Mouse (Mus musculus) kidney, embryonic 16.5 days (tissue): ENCODE results near the gene Mark2. TPM values are rescaled to one million over a fixed set of nuclear protein-coding genes. Genes with fewer than 3 reads are reported as not detected.

Experiments used
- ATAC-seq: fragments of 200-750 bp; cut with Nextera tagmentation; 2 replicates; pipeline ENCODE4 v1.8.0; 2017; ENCODE audit warnings: moderate TSS enrichment; ENCODE audit not compliant: low FRiP score, low TSS enrichment
- H3K27ac ChIP-seq: fragments of 300-500 bp; sonication (generic); 2 replicates; pipeline ENCODE4 v1.5.1; 2014; ENCODE audit warnings: low read length
- H3K27me3 ChIP-seq: fragments of 300-500 bp; sonication (generic); 2 replicates; pipeline ENCODE4 v1.6.1; 2014; ENCODE audit warnings: low read length, control low read depth, mixed read lengths; ENCODE audit not compliant: insufficient read depth
- H3K36me3 ChIP-seq: fragments of 300-500 bp; sonication (generic); 2 replicates; pipeline ENCODE4 v1.6.1; 2014; ENCODE audit warnings: low read length, control low read depth, mixed read lengths; ENCODE audit not compliant: insufficient read depth
- H3K4me1 ChIP-seq: fragments of 300-500 bp; sonication (generic); 2 replicates; pipeline ENCODE4 v1.6.1; 2014; ENCODE audit warnings: low read length, control low read depth, mixed read lengths; ENCODE audit not compliant: insufficient read depth
- H3K4me2 ChIP-seq: fragments of 300-500 bp; sonication (generic); replicated peaks from 2 replicates; pipeline ENCODE4 v1.6.1; 2014; ENCODE audit warnings: low read depth, low read length
- H3K4me3 ChIP-seq: fragments of 300-500 bp; sonication (generic); 2 replicates; pipeline ENCODE4 v1.5.1; 2014; ENCODE audit warnings: mild to moderate bottlenecking, low read length
- H3K9ac ChIP-seq: fragments of 300-500 bp; sonication (generic); replicated peaks from 2 replicates; pipeline ENCODE4 v1.6.1; 2014; ENCODE audit warnings: low read length
- H3K9me3 ChIP-seq: fragments of 300-500 bp; sonication (generic); 2 replicates; pipeline ENCODE4 v1.6.1; 2016; ENCODE audit warnings: low read length, control low read depth
- WGBS: fragments of 180-500 bp; shearing (Covaris S2); extraction: QIAGEN DNeasy Blood & Tissue Kit; methylation state at CpG from one replicate; pipeline ENCODE4 v1.1.7; 2014; 5-methylcytosine and 5-hydroxymethylcytosine counted together
- polyA plus RNA-seq: library from polyadenylated mRNA; unstranded; fragments of >200 nt; fragmentation: Nextera tagmentation; extraction: Ambion mirVana; gene quantifications from 2 replicates; pipeline ENCODE4 v1.2.1, GENCODE M21; 2015

Mark2 gene
- polyA plus RNA-seq, 1 experiment from 2014 or later: 40.6 TPM

GRCm38 (mm10) chr19:7337781-7338342 lies 3.8 kb downstream of the Mark2 start:
- ATAC-seq: no peak
- no peaks in the 10 kb centered on the region for H3K9me3 ChIP-seq
- H3K27me3 ChIP-seq: no peaks in the 10 kb centered on the region
- H3K4me1 ChIP-seq: peaks cover 60% of the 10 kb centered on the region
- H3K27ac ChIP-seq: no peak overlapping the region
- H3K9ac ChIP-seq: peak overlapping the region; percentile 26; the same call in 1 of the 2 replicates
- WGBS: 90% methylated on average over 2 of the region's 2 CpGs
- no peak overlapping the region for H3K4me2 ChIP-seq
- H3K36me3 ChIP-seq: no peaks in the 10 kb centered on the region
- H3K4me3 ChIP-seq: no peak overlapping the region

GRCm38 (mm10) chr19:7335656-7336055 lies 6.0 kb downstream of the Mark2 start:
- Histone ChIP-seq H3K27me3 (no peaks in the 10 kb centered on the region), H3K9me3 (no peaks in the 10 kb centered on the region), H3K9ac (no peak overlapping the region), H3K4me1 (peaks cover 57% of the 10 kb centered on the region), H3K4me2 (no peak overlapping the region), H3K4me3 (no peak overlapping the region), H3K36me3 (no peaks in the 10 kb centered on the region), H3K27ac (no peak overlapping the region)
- 75% methylated on average over 4 of the region's 4 CpGs for WGBS
- ATAC-seq: no peak

- Histone ChIP-seq H3K27me3 (no peaks in the 10 kb centered on the region), H3K4me3 (no peak overlapping the region), H3K4me2 (no peak overlapping the region), H3K36me3 (no peaks in the 10 kb centered on the region), H3K27ac (peak overlapping the region; percentile 76), H3K9ac (no peak overlapping the region), H3K4me1 (peaks cover 42% of the 10 kb centered on the region), H3K9me3 (no peaks in the 10 kb centered on the region)
- peak; percentile 87 for ATAC-seq
- WGBS: 26% methylated on average over 2 of the region's 2 CpGs
Observed at GRCm38 (mm10) chr19:7334049-7334448, 7.6 kb downstream of the Mark2 start.

- no peak overlapping the region for H3K4me2 ChIP-seq
- H3K9me3 ChIP-seq: no peaks in the 10 kb centered on the region
- ATAC-seq: no peak
- no peak overlapping the region for H3K4me3 ChIP-seq
- 79% methylated on average over 3 of the region's 3 CpGs for WGBS
- H3K36me3 ChIP-seq: no peaks in the 10 kb centered on the region
- H3K9ac ChIP-seq: no peak overlapping the region
- H3K27me3 ChIP-seq: no peaks in the 10 kb centered on the region
- no peak overlapping the region for H3K27ac ChIP-seq
- peaks cover 10% of the 10 kb centered on the region for H3K4me1 ChIP-seq
Observed at GRCm38 (mm10) chr19:7321391-7321790, 20.3 kb downstream of the Mark2 start.

GRCm38 (mm10) chr19:7320181-7320580 lies 21.5 kb downstream of the Mark2 start:
- H3K27ac ChIP-seq: peak overlapping the region; percentile 3; the same call in 1 of the 2 replicates
- no peaks in the 10 kb centered on the region for H3K9me3 ChIP-seq
- H3K27me3 ChIP-seq: no peaks in the 10 kb centered on the region
- H3K9ac ChIP-seq: no peak overlapping the region
- 15% methylated on average over 2 of the region's 2 CpGs for WGBS
- no peak overlapping the region for H3K4me2 ChIP-seq
- no peak overlapping the region for H3K4me3 ChIP-seq
- H3K36me3 ChIP-seq: no peaks in the 10 kb centered on the region
- H3K4me1 ChIP-seq: peaks cover 17% of the 10 kb centered on the region
- ATAC-seq: no peak

- H3K4me3 ChIP-seq: no peak overlapping the region
- WGBS: 76% methylated on average over 4 of the region's 4 CpGs
- no peak overlapping the region for H3K27ac ChIP-seq
- H3K9me3 ChIP-seq: no peaks in the 10 kb centered on the region
- no peak overlapping the region for H3K4me2 ChIP-seq
- ATAC-seq: no peak
- H3K4me1 ChIP-seq: peaks cover 34% of the 10 kb centered on the region
- no peak overlapping the region for H3K9ac ChIP-seq
- H3K36me3 ChIP-seq: no peaks in the 10 kb centered on the region
- H3K27me3 ChIP-seq: no peaks in the 10 kb centered on the region
Observed at GRCm38 (mm10) chr19:7317716-7318115, 23.9 kb downstream of the Mark2 start.

- Histone ChIP-seq H3K9ac (no peak overlapping the region), H3K4me3 (no peak overlapping the region), H3K4me1 (peaks cover 39% of the 10 kb centered on the region), H3K4me2 (no peak overlapping the region), H3K36me3 (no peaks in the 10 kb centered on the region), H3K27me3 (no peaks in the 10 kb centered on the region), H3K9me3 (no peaks in the 10 kb centered on the region), H3K27ac (no peak overlapping the region)
- no peak for ATAC-seq
- WGBS: 72% methylated on average over 4 of the region's 4 CpGs
Observed at GRCm38 (mm10) chr19:7316822-7317221, 24.8 kb downstream of the Mark2 start.

GRCm38 (mm10) chr19:7315587-7315984 lies 26.1 kb downstream of the Mark2 start:
- Histone ChIP-seq H3K36me3 (no peaks in the 10 kb centered on the region), H3K27me3 (no peaks in the 10 kb centered on the region), H3K4me1 (peaks cover 51% of the 10 kb centered on the region), H3K27ac (no peak overlapping the region), H3K4me3 (no peak overlapping the region), H3K4me2 (no peak overlapping the region), H3K9me3 (no peaks in the 10 kb centered on the region), H3K9ac (no peak overlapping the region)
- 77% methylated on average over 4 of the region's 4 CpGs for WGBS
- no peak for ATAC-seq

GRCm38 (mm10) chr19:7314976-7315586 lies 26.6 kb downstream of the Mark2 start:
- ATAC-seq: no peak
- 77% methylated on average over 8 of the region's 8 CpGs for WGBS
- H3K27me3 ChIP-seq: no peaks in the 10 kb centered on the region
- H3K4me3 ChIP-seq: no peak overlapping the region
- H3K9me3 ChIP-seq: no peaks in the 10 kb centered on the region
- H3K4me1 ChIP-seq: peaks cover 52% of the 10 kb centered on the region
- no peaks in the 10 kb centered on the region for H3K36me3 ChIP-seq
- no peak overlapping the region for H3K9ac ChIP-seq
- no peak overlapping the region for H3K4me2 ChIP-seq
- H3K27ac ChIP-seq: no peak overlapping the region

- no peaks in the 10 kb centered on the region for H3K27me3 ChIP-seq
- no peak overlapping the region for H3K9ac ChIP-seq
- peaks cover 63% of the 10 kb centered on the region for H3K4me1 ChIP-seq
- no peak overlapping the region for H3K4me2 ChIP-seq
- 74% methylated on average over 2 of the region's 2 CpGs for WGBS
- H3K4me3 ChIP-seq: no peak overlapping the region
- no peak for ATAC-seq
- no peaks in the 10 kb centered on the region for H3K9me3 ChIP-seq
- no peak overlapping the region for H3K27ac ChIP-seq
- no peaks in the 10 kb centered on the region for H3K36me3 ChIP-seq
Observed at GRCm38 (mm10) chr19:7313660-7314059, 28.0 kb downstream of the Mark2 start.
